Mouse (Mus musculus) monocyte, adult 5-6 weeks (primary cell): Measurements from ENCODE around the gene Mgat5. TPM values are rescaled to one million over a fixed set of nuclear protein-coding genes. Genes with fewer than 3 reads are reported as not detected.
A peak's percentile ranks its signal among the peaks of the same experiment; 100 is the strongest.

Experiments
- ATAC-seq: fragments of 153-309, 156-312 bp; replicated peaks from 2 replicates; pipeline ENCODE4 v1.8.0; 2017; ENCODE audit warnings: mild to moderate bottlenecking; ENCODE audit not compliant: low TSS enrichment, insufficient number of reproducible peaks, severe bottlenecking, poor library complexity, low FRiP score
- total RNA-seq: library from RNA; stranded (forward); fragments of 200-1000, 200-491, 200-594 nt; gene quantifications from 3 replicates; pipeline ENCODE4 v1.2.3, GENCODE M21; 2017

The Mgat5 gene
- total RNA-seq = 19.4 to 35.1 TPM (median 21.1 TPM) in 3 replicates

- peak; percentile 83 for ATAC-seq
These were observed at the start of gene Mgat5 for GRCm38 (mm10) chr1:127204817-127205485. TSS of gene Mgat5 (plus strand) at chr1:127205015.

- no peak for ATAC-seq
These were observed 44.6 kb upstream of the Mgat5 start for GRCm38 (mm10) chr1:127160118-127160760.

GRCm38 (mm10) chr1:127164589-127165160, 40.1 kb upstream of the Mgat5 start:
- ATAC-seq = no peak

- no peak for ATAC-seq
These were observed 38.3 kb upstream of the Mgat5 start for GRCm38 (mm10) chr1:127166521-127166920.

- ATAC-seq = no peak
These were observed 37.2 kb upstream of the Mgat5 start for GRCm38 (mm10) chr1:127167586-127167985.

GRCm38 (mm10) chr1:127168205-127168604, 36.6 kb upstream of the Mgat5 start:
- no peak for ATAC-seq

- no peak for ATAC-seq
These were observed 35.3 kb upstream of the Mgat5 start for GRCm38 (mm10) chr1:127169516-127169915.

- no peak for ATAC-seq
These were observed 33.5 kb upstream of the Mgat5 start for GRCm38 (mm10) chr1:127171361-127171760.

GRCm38 (mm10) chr1:127173448-127173847, 31.4 kb upstream of the Mgat5 start:
- no peak for ATAC-seq

- ATAC-seq = no peak
These were observed 12.4 kb upstream of the Mgat5 start for GRCm38 (mm10) chr1:127192396-127192795.

GRCm38 (mm10) chr1:127199186-127199585, 5.6 kb upstream of the Mgat5 start:
- ATAC-seq = no peak

- ATAC-seq = no peak
These were observed 2.5 kb upstream of the Mgat5 start for GRCm38 (mm10) chr1:127202360-127202759.

- ATAC-seq = no peak
These were observed 1.5 kb upstream of the Mgat5 start for GRCm38 (mm10) chr1:127203231-127203764.

- no peak for ATAC-seq
These were observed 745 bp downstream of the Mgat5 start for GRCm38 (mm10) chr1:127205501-127206019.

- peak; percentile 12; the same call in 1 of the 2 replicates for ATAC-seq
These were observed 1.3 kb downstream of the Mgat5 start for GRCm38 (mm10) chr1:127206020-127206641.

GRCm38 (mm10) chr1:127206881-127207555, 2.2 kb downstream of the Mgat5 start:
- no peak for ATAC-seq

- no peak for ATAC-seq
These were observed 3.4 kb downstream of the Mgat5 start for GRCm38 (mm10) chr1:127208167-127208566.

- no peak for ATAC-seq
These were observed 8.0 kb downstream of the Mgat5 start for GRCm38 (mm10) chr1:127212812-127213211.

GRCm38 (mm10) chr1:127213434-127213833, 8.6 kb downstream of the Mgat5 start:
- ATAC-seq = no peak
